In genomic region chr17:47518205-47518604, GRCm38 (mm10) we compare ENCODE assay signal across 7 mouse cellular contexts. TPM values are rescaled to one million over a fixed set of nuclear protein-coding genes. Genes with fewer than 3 reads are reported as not detected.
DNase-seq lines count a peak whose midpoint lies in the region; ATAC-seq and TF ChIP-seq lines count a peak whose summit lies in the region.

No protein-coding gene starts in this region.

- WGBS in forebrain, embryonic 14.5 days: 35% methylated on average over 8 of the region's 8 CpGs
- WGBS in intestine, embryonic 14.5 days: 11% methylated on average over 8 of the region's 8 CpGs

- H3K9me3 ChIP-seq in forebrain, embryonic 14.5 days (replicated peaks; ENCODE audit: control insufficient read depth, low read length): no peaks in the 10 kb centered on the region
- H3K9me3 ChIP-seq in intestine, embryonic 14.5 days (ENCODE audit: control insufficient read depth, low read length): no peaks in the 10 kb centered on the region

- no peaks in the 10 kb centered on the region for H3K27me3 ChIP-seq in testis, adult 2 months (ENCODE audit: control insufficient read depth, insufficient read depth, low read length)
- H3K27me3 ChIP-seq in forebrain, embryonic 14.5 days (replicated peaks; ENCODE audit: control insufficient read depth, insufficient read depth, low read length): no peaks in the 10 kb centered on the region
- no peaks in the 10 kb centered on the region for H3K27me3 ChIP-seq in intestine, embryonic 14.5 days (replicated peaks; ENCODE audit: control insufficient read depth, insufficient read depth, low read length)

- H3K4me1 ChIP-seq in testis, adult 2 months (ENCODE audit: control insufficient read depth, insufficient read depth, low read length): peaks cover 3% of the 10 kb centered on the region; the same call in 1 of the 2 replicates
- H3K4me1 ChIP-seq in forebrain, embryonic 14.5 days (ENCODE audit: control insufficient read depth, insufficient read depth, low read length): peaks cover 7% of the 10 kb centered on the region
- H3K4me1 ChIP-seq in intestine, embryonic 14.5 days (replicated peaks; ENCODE audit: control insufficient read depth, insufficient read depth, low read length): peaks cover 35% of the 10 kb centered on the region

- H3K9ac ChIP-seq in forebrain, embryonic 14.5 days (ENCODE audit: low read length): no peak overlapping the region
- H3K9ac ChIP-seq in intestine, embryonic 14.5 days (ENCODE audit: low read length): no peak overlapping the region; the same call in 1 of the 2 replicates

- no peak overlapping the region for H3K4me2 ChIP-seq in forebrain, embryonic 14.5 days (ENCODE audit: low read length)
- H3K4me2 ChIP-seq in intestine, embryonic 14.5 days (ENCODE audit: low read length): peak overlapping the region; percentile 4; the same call in 1 of the 2 replicates

- no peak for DNase-seq in testis, postnatal 10 days (ENCODE audit: low spot score)
- DNase-seq in forebrain, embryonic 14.5 days (ENCODE audit: low spot score): no peak
- peak; percentile 75 for DNase-seq in intestine, embryonic 14.5 days (ENCODE audit: low spot score)
- peak; percentile 59 for DNase-seq in skeletal muscle tissue, adult 2 months (ENCODE audit: low read depth, low spot score)
- no peak for DNase-seq in frontal cortex, postnatal 14 days (ENCODE audit: low spot score in 2 of 2)
- DNase-seq in cerebellum, adult 8-10 months: no peak

- no peak for TF ChIP-seq POLR2A in testis, adult 2 months (IDR thresholded peaks at IDR 0.05; ENCODE audit: control insufficient read depth, low read depth, low read length)

- no peak overlapping the region for H3K4me3 ChIP-seq in testis, adult 2 months (ENCODE audit: control insufficient read depth, low read depth, low read length)
- H3K4me3 ChIP-seq in forebrain, embryonic 14.5 days (ENCODE audit: low read depth, low read length): no peak overlapping the region
- H3K4me3 ChIP-seq in intestine, embryonic 14.5 days (ENCODE audit: low read depth, low read length): no peak overlapping the region

- peak overlapping the region; percentile 32; the same call in 1 of the 2 replicates for H3K27ac ChIP-seq in testis, adult 2 months (ENCODE audit: control insufficient read depth, insufficient read depth, low read depth, low read length)
- H3K27ac ChIP-seq in forebrain, embryonic 14.5 days (ENCODE audit: low read depth, low read length): 0 out of 2 replicates have a peak overlapping the region, but pooled peaks have one; percentile 28
- peak overlapping the region; percentile 84 for H3K27ac ChIP-seq in intestine, embryonic 14.5 days (ENCODE audit: low read depth)

- ATAC-seq in forebrain, embryonic 14.5 days: no peak
- peak; percentile 16; the same call in 1 of the 2 replicates for ATAC-seq in intestine, embryonic 14.5 days (replicated peaks; ENCODE audit: low FRiP score, low TSS enrichment, low read depth)

- no peaks in the 10 kb centered on the region for H3K36me3 ChIP-seq in testis, adult 2 months (ENCODE audit: control insufficient read depth, insufficient read depth, low read length)
- no peaks in the 10 kb centered on the region for H3K36me3 ChIP-seq in forebrain, embryonic 14.5 days (ENCODE audit: control insufficient read depth, insufficient read depth, low read length)
- H3K36me3 ChIP-seq in intestine, embryonic 14.5 days (ENCODE audit: control insufficient read depth, insufficient read depth, low read length): no peaks in the 10 kb centered on the region

- no peak for TF ChIP-seq CTCF in testis, adult 2 months (IDR thresholded peaks at IDR 0.05; ENCODE audit: control insufficient read depth, insufficient read depth, insufficient replicate concordance, low read depth, low read length)

RNA-seq across cellular contexts. Expression of gene Ccnd3, which starts 13.4 kb away (rescaled TPM):
- 253 and 256 TPM in 2 replicates for polyA plus RNA-seq in testis, adult 2 months (2012; rRNA removed)
- polyA plus RNA-seq in forebrain, embryonic 14.5 days (2014; fragmentation: Nextera tagmentation; extraction: Ambion mirVana): 60.6 and 67.2 TPM in 2 replicates
- 450 and 457 TPM in 2 replicates for polyA plus RNA-seq in intestine, embryonic 14.5 days (2014; fragmentation: Nextera tagmentation; extraction: Ambion mirVana)

RNA-seq across cellular contexts. Expression of gene Taf8, which starts 16.1 kb away (rescaled TPM):
- 15.3 and 17.3 TPM in 2 replicates for polyA plus RNA-seq in testis, adult 2 months (2012; rRNA removed)
- polyA plus RNA-seq in forebrain, embryonic 14.5 days (2014; fragmentation: Nextera tagmentation; extraction: Ambion mirVana): 24.0 and 25.9 TPM in 2 replicates
- 21.5 and 25.0 TPM in 2 replicates for polyA plus RNA-seq in intestine, embryonic 14.5 days (2014; fragmentation: Nextera tagmentation; extraction: Ambion mirVana)

Comparison
In these comparisons a context has a peak if more than half of its experiments do, and no peak if none do; other contexts are left out.
1. H3K27ac ChIP-seq: peak in every context shown above with its lines; median percentile 84 in intestine, embryonic 14.5 days; 32 in testis, adult 2 months; 28 in forebrain, embryonic 14.5 days.
2. DNase-seq: peak in intestine, embryonic 14.5 days (single experiment) and skeletal muscle tissue, adult 2 months (single experiment); none in testis, postnatal 10 days (single experiment), forebrain, embryonic 14.5 days (single experiment), frontal cortex, postnatal 14 days (0 of 2) and cerebellum, adult 8-10 months (single experiment).